Mouse (Mus musculus) gastrocnemius, postnatal 4 days (tissue): Measurements from ENCODE around the gene Thyn1. TPM values are rescaled to one million over a fixed set of nuclear protein-coding genes. Genes with fewer than 3 reads are reported as not detected.
A peak's percentile ranks its signal among the peaks of the same experiment; 100 is the strongest.

Experiments used
- DNase-seq, 2 experiments: peaks; one replicate each; pipeline ENCODE4 v3.0.0; 2021 to 2022; ENCODE audit warnings: low spot score in 2 of 2, mixed read lengths in 2 of 2
- total RNA-seq, 2 experiments: library from RNA; stranded (reverse); gene quantifications; 2 replicates each; pipeline ENCODE4 v1.2.3; 2021

Thyn1 gene
- total RNA-seq, 2 experiments from 2014 or later = 39.3 to 40.8 TPM

GRCm38 (mm10) chr9:27029828-27030762, 30.6 kb downstream of the Thyn1 start, which contains the start of the genes Vps26b and Ncapd3:
Gene Vps26b, minus strand, starts transcription at chr9:27030065.
Gene Ncapd3, plus strand, starts transcription at chr9:27030175.
- DNase-seq = peak; percentile 85 to 96

- no peak for DNase-seq
Measured at GRCm38 (mm10) chr9:27030763-27031100, 31.2 kb downstream of the Thyn1 start.

DNA sequence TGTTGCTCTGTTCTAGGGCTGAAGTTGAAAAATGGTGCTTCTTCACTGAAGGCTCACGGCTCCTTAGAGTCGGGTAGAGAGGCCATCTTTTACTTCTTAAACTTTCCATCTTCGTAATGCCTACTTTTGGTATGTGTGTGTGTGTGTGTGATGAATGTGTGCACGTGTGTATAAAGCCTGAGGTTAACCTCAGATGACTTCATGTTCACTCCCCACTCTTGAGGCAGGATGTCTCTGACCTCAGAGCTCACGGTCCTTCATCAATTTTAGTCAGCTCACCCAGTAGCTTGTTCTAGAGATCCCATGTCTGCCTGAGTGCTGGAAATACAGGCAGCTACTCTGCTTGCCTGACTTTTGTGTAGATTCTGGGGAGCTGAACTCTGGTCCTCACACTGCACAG, 44.4 kb downstream of the Thyn1 start:
- no peak for DNase-seq

DNA sequence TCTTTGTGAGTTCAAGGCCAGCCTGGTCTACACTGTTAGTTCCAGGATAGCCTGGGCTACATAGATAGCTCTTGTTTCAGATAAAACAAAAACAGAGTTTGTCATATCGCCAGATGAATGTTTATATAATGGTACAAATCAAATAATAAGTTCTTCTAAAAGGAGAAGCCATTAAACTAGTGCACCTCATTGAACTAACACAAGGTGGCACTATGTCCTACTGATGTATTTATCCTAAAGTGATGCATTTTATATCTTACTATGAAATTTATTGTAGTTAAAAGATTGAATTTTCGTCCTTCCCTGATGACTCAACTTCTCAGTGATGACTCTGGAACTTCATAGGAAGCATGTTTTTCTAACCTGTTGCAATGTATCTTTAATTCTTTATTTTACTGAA, 50.0 kb downstream of the Thyn1 start:
- no peak for DNase-seq

Other genes starting within 250 kb of the Thyn1 start
- 1 to 10 TPM; 3.8 to 5.7 TPM for gene Glb1l2, start 193.2 kb upstream of the Thyn1 start, total RNA-seq
- gene Glb1l3, start 138.8 kb upstream of the Thyn1 start, total RNA-seq = not detected
- not detected for gene Gm1110, start 76.6 kb upstream of the Thyn1 start, total RNA-seq
- gene Acad8, start 144 bp upstream of the Thyn1 start, total RNA-seq = 10 to 100 TPM; 34.5 to 36.7 TPM
- gene Vps26b, start 30.4 kb downstream of the Thyn1 start, total RNA-seq = 10 to 100 TPM; 35.5 to 41.7 TPM
- gene Ncapd3, start 30.5 kb downstream of the Thyn1 start, total RNA-seq = 10 to 100 TPM; 14.5 to 17.4 TPM
- 10 to 100 TPM; 52.0 to 55.6 TPM for gene Jam3, start 155.7 kb downstream of the Thyn1 start, total RNA-seq